19 mouse cellular contexts compared by ENCODE assay signal in the genomic region with DNA sequence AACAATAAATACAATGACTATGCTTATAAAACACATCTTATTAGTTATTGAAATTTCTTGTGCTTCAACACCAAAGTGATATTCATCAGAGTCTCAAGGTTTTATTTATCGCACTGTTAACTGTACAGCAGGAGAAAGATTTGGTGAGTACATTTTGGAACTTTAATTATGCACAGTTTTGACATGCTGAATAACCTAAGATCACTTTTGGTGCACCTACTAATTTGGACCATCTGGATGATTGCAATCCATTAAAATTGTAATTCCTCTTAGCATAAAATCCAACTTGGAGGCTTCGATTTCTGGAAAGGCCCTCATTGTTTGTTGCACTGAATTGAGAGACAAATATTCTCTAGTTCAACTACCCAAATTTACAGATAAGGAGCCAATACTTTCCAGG.
DNase-seq lines count a peak whose midpoint lies in the region; ATAC-seq and TF ChIP-seq lines count a peak whose summit lies in the region.
"Had no signal": no experiment of that assay in that cellular context is flagged by ENCODE, and none has a peak within 500 bp of the region (broad histone marks: within the 10 kb centered on the region; RNA-seq: fewer than 3 reads in every experiment).

No protein-coding gene starts in this region.

- 59% methylated on average over 2 of the region's 2 CpGs for WGBS in forebrain, embryonic 14.5 days
- WGBS in forebrain, embryonic 11.5 days = 88% methylated on average over 2 of the region's 2 CpGs
- WGBS in forebrain, embryonic 16.5 days = 38% methylated on average over 2 of the region's 2 CpGs
- WGBS in forebrain, embryonic 10.5 days = 91% methylated on average over 2 of the region's 2 CpGs

- DNase-seq in forebrain, embryonic 14.5 days (ENCODE audit: low spot score) = peak; percentile 20
- no peak for DNase-seq in forebrain, embryonic 11.5 days (ENCODE audit: low spot score)
- DNase-seq in forebrain, embryonic 10.5 days (ENCODE audit: extremely low spot score, low spot score) = no peak
- DNase-seq in brain, embryonic 14.5 days (ENCODE audit: low read depth) = peak; percentile 54
- no peak for DNase-seq in lung, adult 18-20 months
- DNase-seq: adrenal gland, adult 2 months; adrenal gland, postnatal 10 days; adrenal gland, postnatal 25 days; cerebellum, adult 11 months; cerebellum, adult 18-20 months; cerebellum, adult 8-10 months; cerebellum, adult 9-11 months; cerebellum, postnatal 14 days; cerebellum, postnatal 36 days; embryo, embryonic 11 days had no signal

- H3K27me3 ChIP-seq in forebrain, embryonic 14.5 days (replicated peaks; ENCODE audit: control insufficient read depth, insufficient read depth, low read length) = no peaks in the 10 kb centered on the region
- no peaks in the 10 kb centered on the region for H3K27me3 ChIP-seq in forebrain, embryonic 11.5 days (ENCODE audit: control insufficient read depth, insufficient read depth, low read length)
- H3K27me3 ChIP-seq in forebrain, embryonic 16.5 days (replicated peaks; ENCODE audit: control insufficient read depth, insufficient read depth, low read length) = no peaks in the 10 kb centered on the region
- no peaks in the 10 kb centered on the region for H3K27me3 ChIP-seq in forebrain, embryonic 10.5 days (ENCODE audit: poor library complexity, severe bottlenecking)
- H3K27me3 ChIP-seq: embryonic facial prominence, embryonic 13.5 days; embryonic facial prominence, embryonic 15.5 days had no signal

- no peak for TF ChIP-seq POLR2A in brain, embryonic 14.5 days (IDR thresholded peaks at IDR 0.05; ENCODE audit: borderline replicate concordance, extremely low read depth, insufficient read depth, insufficient read length, poor library complexity, severe bottlenecking)

- no peaks in the 10 kb centered on the region for H3K9me3 ChIP-seq in forebrain, embryonic 14.5 days (replicated peaks; ENCODE audit: control insufficient read depth, low read length)
- no peaks in the 10 kb centered on the region for H3K9me3 ChIP-seq in forebrain, embryonic 11.5 days (ENCODE audit: control insufficient read depth, low read length)
- H3K9me3 ChIP-seq in forebrain, embryonic 16.5 days (ENCODE audit: control insufficient read depth, low read length) = no peaks in the 10 kb centered on the region
- H3K9me3 ChIP-seq in forebrain, embryonic 10.5 days = no peaks in the 10 kb centered on the region
- H3K9me3 ChIP-seq: embryonic facial prominence, embryonic 13.5 days; embryonic facial prominence, embryonic 15.5 days had no signal

- no peaks in the 10 kb centered on the region for H3K4me1 ChIP-seq in forebrain, embryonic 14.5 days (ENCODE audit: control insufficient read depth, insufficient read depth, low read length)
- no peaks in the 10 kb centered on the region for H3K4me1 ChIP-seq in forebrain, embryonic 11.5 days (replicated peaks; ENCODE audit: control insufficient read depth, insufficient read depth, low read length)
- H3K4me1 ChIP-seq in forebrain, embryonic 16.5 days (replicated peaks; ENCODE audit: control insufficient read depth, insufficient read depth, low read length) = no peaks in the 10 kb centered on the region
- H3K4me1 ChIP-seq in forebrain, embryonic 10.5 days = no peaks in the 10 kb centered on the region
- H3K4me1 ChIP-seq: embryonic facial prominence, embryonic 13.5 days; embryonic facial prominence, embryonic 15.5 days had no signal

- no peak overlapping the region for H3K4me2 ChIP-seq in forebrain, embryonic 14.5 days (ENCODE audit: low read length)
- H3K4me2 ChIP-seq in forebrain, embryonic 11.5 days (ENCODE audit: low read depth, low read length, severe bottlenecking) = no peak overlapping the region
- H3K4me2 ChIP-seq in forebrain, embryonic 16.5 days (ENCODE audit: low read length) = no peak overlapping the region
- H3K4me2 ChIP-seq: embryonic facial prominence, embryonic 13.5 days; embryonic facial prominence, embryonic 15.5 days had no signal

- H3K9ac ChIP-seq in forebrain, embryonic 14.5 days (ENCODE audit: low read length) = no peak overlapping the region
- no peak overlapping the region for H3K9ac ChIP-seq in forebrain, embryonic 11.5 days (ENCODE audit: low read length)
- H3K9ac ChIP-seq in forebrain, embryonic 16.5 days (replicated peaks; ENCODE audit: low read depth, low read length) = no peak overlapping the region
- H3K9ac ChIP-seq: embryonic facial prominence, embryonic 13.5 days; embryonic facial prominence, embryonic 15.5 days had no signal

- ATAC-seq in forebrain, embryonic 14.5 days = 0 out of 2 replicates have a peak, but pooled peaks have one; percentile 44
- no peak for ATAC-seq in forebrain, embryonic 11.5 days (replicated peaks; ENCODE audit: low FRiP score)
- peak; percentile 64 for ATAC-seq in forebrain, embryonic 16.5 days

- no peak overlapping the region for H3K27ac ChIP-seq in forebrain, embryonic 14.5 days (ENCODE audit: low read depth, low read length)
- H3K27ac ChIP-seq in forebrain, embryonic 11.5 days (ENCODE audit: low read depth, low read length) = no peak overlapping the region
- H3K27ac ChIP-seq in forebrain, embryonic 16.5 days (ENCODE audit: low read length) = no peak overlapping the region
- H3K27ac ChIP-seq in forebrain, embryonic 10.5 days = no peak overlapping the region
- H3K27ac ChIP-seq: embryonic facial prominence, embryonic 13.5 days; embryonic facial prominence, embryonic 15.5 days had no signal

- no peaks in the 10 kb centered on the region for H3K36me3 ChIP-seq in forebrain, embryonic 14.5 days (ENCODE audit: control insufficient read depth, insufficient read depth, low read length)
- H3K36me3 ChIP-seq in forebrain, embryonic 11.5 days (ENCODE audit: control insufficient read depth, insufficient read depth, low read length) = no peaks in the 10 kb centered on the region
- H3K36me3 ChIP-seq in forebrain, embryonic 16.5 days (ENCODE audit: control insufficient read depth, insufficient read depth) = no peaks in the 10 kb centered on the region
- no peaks in the 10 kb centered on the region for H3K36me3 ChIP-seq in forebrain, embryonic 10.5 days (replicated peaks)
- H3K36me3 ChIP-seq: embryonic facial prominence, embryonic 13.5 days; embryonic facial prominence, embryonic 15.5 days had no signal

- no peak for TF ChIP-seq CTCF in brain, embryonic 14.5 days (IDR thresholded peaks at IDR 0.05; ENCODE audit: borderline replicate concordance, extremely low read depth, insufficient read depth, insufficient read length)

- no peak overlapping the region for H3K4me3 ChIP-seq in forebrain, embryonic 14.5 days (ENCODE audit: low read depth, low read length)
- no peak overlapping the region for H3K4me3 ChIP-seq in forebrain, embryonic 11.5 days (ENCODE audit: low read depth, low read length)
- no peak overlapping the region for H3K4me3 ChIP-seq in forebrain, embryonic 16.5 days (replicated peaks; ENCODE audit: low read length)
- no peak overlapping the region for H3K4me3 ChIP-seq in forebrain, embryonic 10.5 days
- H3K4me3 ChIP-seq: embryonic facial prominence, embryonic 13.5 days; embryonic facial prominence, embryonic 15.5 days; erythroblast, embryonic 14.5 days had no signal

Comparison
In these comparisons a context has a peak if more than half of its experiments do, and no peak if none do; other contexts are left out.
1. DNase-seq: peak in forebrain, embryonic 14.5 days (single experiment) and brain, embryonic 14.5 days (single experiment); none in forebrain, embryonic 11.5 days (single experiment), forebrain, embryonic 10.5 days (single experiment) and lung, adult 18-20 months (0 of 2).